Mouse (Mus musculus) spleen, postnatal 10 days (tissue): ENCODE results near the gene Dnajb8.
A peak's percentile ranks its signal among the peaks of the same experiment; 100 is the strongest.

ENCODE experiments used
- DNase-seq, 2 experiments: peaks; one replicate each; pipeline ENCODE4 v3.0.0; 2021 to 2022; ENCODE audit warnings: low spot score in 2 of 2

Gene Dnajb8

GRCm38 (mm10) chr6:88290129-88290766 is 68.2 kb downstream of the Dnajb8 start:
- DNase-seq: no peak

- DNase-seq: peak in 1 of 2 experiments; percentile 20
Observed at GRCm38 (mm10) chr6:88292274-88292909, 70.3 kb downstream of the Dnajb8 start.

GRCm38 (mm10) chr6:88299491-88299890 is 77.4 kb downstream of the Dnajb8 start:
- DNase-seq: no peak

GRCm38 (mm10) chr6:88301234-88301633 is 79.2 kb downstream of the Dnajb8 start:
- no peak for DNase-seq
